ENCODE assay signal across 28 mouse cellular contexts in the genomic region with DNA sequence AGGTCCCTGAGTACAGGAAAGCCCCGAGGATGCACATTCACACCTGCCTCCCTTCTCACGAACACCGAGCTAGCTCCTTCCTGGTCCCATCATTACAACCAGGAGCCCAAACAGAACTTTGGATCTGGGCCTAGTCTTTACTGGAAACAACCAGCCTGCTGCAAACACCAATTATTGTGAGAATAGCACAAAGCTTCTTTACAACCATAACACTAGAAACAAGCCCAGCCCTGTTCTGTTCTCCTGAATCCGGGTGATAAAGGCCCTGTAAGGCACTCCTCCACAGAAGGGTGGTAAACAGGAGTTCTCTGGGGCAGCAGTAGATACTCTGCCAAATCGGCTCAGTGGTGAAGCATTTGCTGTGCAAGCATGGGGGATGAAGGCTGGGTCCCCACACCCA. TPM values are rescaled to one million over a fixed set of nuclear protein-coding genes. Genes with fewer than 3 reads are reported as not detected.
DNase-seq lines count a peak whose midpoint lies in the region; ATAC-seq and TF ChIP-seq lines count a peak whose summit lies in the region.
"Had no signal": no experiment of that assay in that cellular context is flagged by ENCODE, and none has a peak within 500 bp of the region (broad histone marks: within the 10 kb centered on the region; RNA-seq: fewer than 3 reads in every experiment).

No protein-coding gene starts in this region.

- no peak for TF ChIP-seq POLR2A in cortical plate, adult 2 months (IDR thresholded peaks at IDR 0.05; ENCODE audit: extremely low read depth, insufficient read depth, low read length)

- no peak overlapping the region for H3K4me3 ChIP-seq in cortical plate, adult 2 months (ENCODE audit: insufficient read depth, low read length)
- no peak overlapping the region for H3K4me3 ChIP-seq in hindbrain, embryonic 14.5 days (replicated peaks; ENCODE audit: low read length)
- H3K4me3 ChIP-seq: embryonic facial prominence, embryonic 10.5 days; embryonic facial prominence, embryonic 15.5 days; forebrain, embryonic 12.5 days; heart, adult 2 months; heart, embryonic 12.5 days; hindbrain, embryonic 13.5 days; limb, embryonic 13.5 days; lung, embryonic 15.5 days; midbrain, embryonic 10.5 days; midbrain, embryonic 15.5 days; neural tube, embryonic 15.5 days had no signal

- H3K27me3 ChIP-seq in hindbrain, embryonic 14.5 days (ENCODE audit: control insufficient read depth, insufficient read depth, low read length) = no peaks in the 10 kb centered on the region
- H3K27me3 ChIP-seq: embryonic facial prominence, embryonic 15.5 days; forebrain, embryonic 12.5 days; heart, embryonic 12.5 days; hindbrain, embryonic 13.5 days; limb, embryonic 13.5 days; lung, embryonic 15.5 days; midbrain, embryonic 15.5 days; neural tube, embryonic 15.5 days had no signal

- 90% methylated on average over 5 of the region's 5 CpGs for WGBS in hindbrain, embryonic 14.5 days

- H3K4me2 ChIP-seq in hindbrain, embryonic 14.5 days (replicated peaks) = no peak overlapping the region
- H3K4me2 ChIP-seq: embryonic facial prominence, embryonic 15.5 days; forebrain, embryonic 12.5 days; heart, embryonic 12.5 days; hindbrain, embryonic 13.5 days; limb, embryonic 13.5 days; liver, embryonic 11.5 days; lung, embryonic 15.5 days; midbrain, embryonic 15.5 days; neural tube, embryonic 15.5 days had no signal

- no peak for ATAC-seq in hindbrain, embryonic 14.5 days (ENCODE audit: low FRiP score)
- ATAC-seq: intestine, postnatal 0 days; midbrain, embryonic 15.5 days had no signal

- H3K36me3 ChIP-seq in hindbrain, embryonic 14.5 days (replicated peaks; ENCODE audit: control insufficient read depth, insufficient read depth) = peaks cover 97% of the 10 kb centered on the region

- no peak overlapping the region for H3K9ac ChIP-seq in hindbrain, embryonic 14.5 days
- H3K9ac ChIP-seq: embryonic facial prominence, embryonic 15.5 days; forebrain, embryonic 12.5 days; heart, embryonic 12.5 days; hindbrain, embryonic 13.5 days; limb, embryonic 13.5 days; lung, embryonic 15.5 days; midbrain, embryonic 15.5 days; neural tube, embryonic 15.5 days had no signal

- peak overlapping the region; percentile 36 for H3K27ac ChIP-seq in cortical plate, adult 2 months (ENCODE audit: insufficient read depth, low read length)
- no peak overlapping the region for H3K27ac ChIP-seq in hindbrain, embryonic 14.5 days
- H3K27ac ChIP-seq: embryonic facial prominence, embryonic 10.5 days; embryonic facial prominence, embryonic 15.5 days; forebrain, embryonic 12.5 days; heart, adult 2 months; hindbrain, embryonic 13.5 days; kidney, postnatal 0 days; limb, embryonic 13.5 days; lung, embryonic 15.5 days; midbrain, embryonic 10.5 days; midbrain, embryonic 15.5 days; neural tube, embryonic 15.5 days had no signal

- H3K4me1 ChIP-seq in cortical plate, adult 2 months (ENCODE audit: control insufficient read depth, insufficient read depth, low read length) = peaks cover 6% of the 10 kb centered on the region
- no peaks in the 10 kb centered on the region for H3K4me1 ChIP-seq in hindbrain, embryonic 14.5 days (replicated peaks; ENCODE audit: control insufficient read depth, insufficient read depth, low read length)
- H3K4me1 ChIP-seq: embryonic facial prominence, embryonic 10.5 days; embryonic facial prominence, embryonic 15.5 days; heart, embryonic 12.5 days; hindbrain, embryonic 13.5 days; limb, embryonic 13.5 days; lung, embryonic 15.5 days; midbrain, embryonic 15.5 days; neural tube, embryonic 15.5 days had no signal

- TF ChIP-seq CTCF in cortical plate, adult 2 months (IDR thresholded peaks at IDR 0.05; ENCODE audit: extremely low read depth, insufficient read depth, low read length) = no peak

- peak; percentile 9 for DNase-seq in kidney, adult 11 months
- DNase-seq in kidney, adult 18-20 months = no peak
- peak; percentile 32 for DNase-seq in layer of hippocampus, adult 9-10 months (ENCODE audit: low spot score)
- no peak for DNase-seq in layer of hippocampus, postnatal 10 days (ENCODE audit: low spot score in 2 of 2)
- DNase-seq in brain, adult 2 months (ENCODE audit: low read depth, low spot score) = peak; percentile 84
- DNase-seq in thymus, postnatal 4 days = no peak
- DNase-seq in hindbrain, embryonic 14.5 days (ENCODE audit: low spot score) = no peak
- DNase-seq: adrenal gland, postnatal 25 days; B cell, adult 2 months; cerebellum, postnatal 10 days; heart, adult 2 months; heart, postnatal 4 days; spleen, adult 18-20 months had no signal

- no peaks in the 10 kb centered on the region for H3K9me3 ChIP-seq in hindbrain, embryonic 14.5 days (ENCODE audit: control insufficient read depth, low read length)
- H3K9me3 ChIP-seq: embryonic facial prominence, embryonic 10.5 days; embryonic facial prominence, embryonic 15.5 days; forebrain, embryonic 12.5 days; heart, embryonic 12.5 days; hindbrain, embryonic 13.5 days; limb, embryonic 13.5 days; lung, embryonic 15.5 days; midbrain, embryonic 10.5 days; midbrain, embryonic 15.5 days; neural tube, embryonic 15.5 days had no signal

RNA-seq across cellular contexts. Expression of a gene that starts 38.0 kb away (rescaled TPM):
- total RNA-seq in layer of hippocampus, postnatal 10 days (2021) = under 1 TPM; 0.21 to 0.38 TPM
- 1.5 and 1.8 TPM in 2 replicates for polyA plus RNA-seq in cortical plate, adult 2 months (2012; rRNA removed)
- polyA plus RNA-seq in hindbrain, embryonic 14.5 days (2014; fragmentation: Nextera tagmentation; extraction: Ambion mirVana) = 0.78 and 0.82 TPM in 2 replicates
- total RNA-seq: megakaryocyte progenitor cell, adult 5-6 weeks had no signal

Comparison
In these comparisons a context has a peak if more than half of its experiments do, and no peak if none do; other contexts are left out.
1. DNase-seq: peak in kidney, adult 11 months (single experiment), layer of hippocampus, adult 9-10 months (single experiment) and brain, adult 2 months (single experiment); none in kidney, adult 18-20 months (single experiment), layer of hippocampus, postnatal 10 days (0 of 2), thymus, postnatal 4 days (single experiment) and hindbrain, embryonic 14.5 days (single experiment).